Mouse (Mus musculus) neural tube, embryonic 14.5 days (tissue): ENCODE results near the gene Tmem72. TPM values are rescaled to one million over a fixed set of nuclear protein-coding genes. Genes with fewer than 3 reads are reported as not detected.

ENCODE experiments used
- ATAC-seq: fragments of 200-750 bp; cut with Nextera tagmentation; 2 replicates; pipeline ENCODE4 v1.8.0; 2017; ENCODE audit warnings: low read depth, mild to moderate bottlenecking, moderate TSS enrichment, moderate library complexity
- H3K27ac ChIP-seq: fragments of 300-500 bp; sonication (generic); 2 replicates; pipeline ENCODE4 v1.5.1; 2014; ENCODE audit warnings: low read depth, mild to moderate bottlenecking, control low read depth, low read length, moderate library complexity, mixed read lengths
- H3K27me3 ChIP-seq: fragments of 300-500 bp; sonication (generic); 2 replicates; pipeline ENCODE4 v1.6.1; 2014; ENCODE audit warnings: low read length; ENCODE audit not compliant: control insufficient read depth, insufficient read depth
- H3K36me3 ChIP-seq: fragments of 300-500 bp; sonication (generic); 2 replicates; pipeline ENCODE4 v1.6.1; 2014; ENCODE audit warnings: low read length, mixed read lengths; ENCODE audit not compliant: control insufficient read depth, insufficient read depth
- H3K4me1 ChIP-seq: fragments of 300-500 bp; sonication (generic); 2 replicates; pipeline ENCODE4 v1.6.1; 2014; ENCODE audit warnings: low read length; ENCODE audit not compliant: control insufficient read depth, insufficient read depth
- H3K4me2 ChIP-seq: fragments of 300-500 bp; sonication (generic); 2 replicates; pipeline ENCODE4 v1.6.1; 2014; ENCODE audit warnings: mild to moderate bottlenecking, low read depth, low read length, control low read depth
- H3K4me3 ChIP-seq: fragments of 300-500 bp; sonication (generic); 2 replicates; pipeline ENCODE4 v1.5.1; 2014; ENCODE audit warnings: low read depth, low read length, control low read depth, mixed read lengths
- H3K9ac ChIP-seq: fragments of 300-500 bp; sonication (generic); replicated peaks from 2 replicates; pipeline ENCODE4 v1.6.1; 2014; ENCODE audit warnings: low read depth, mild to moderate bottlenecking, control low read depth, low read length, mixed read lengths
- H3K9me3 ChIP-seq: fragments of 300-500 bp; sonication (generic); 2 replicates; pipeline ENCODE4 v1.6.1; 2016; ENCODE audit warnings: low read length; ENCODE audit not compliant: control insufficient read depth
- WGBS: fragments of 180-500 bp; shearing (Covaris S2); extraction: QIAGEN DNeasy Blood & Tissue Kit; methylation state at CpG from one replicate; pipeline ENCODE4 v1.1.7; 2014; 5-methylcytosine and 5-hydroxymethylcytosine counted together
- polyA plus RNA-seq: library from polyadenylated mRNA; unstranded; fragments of >200 nt; fragmentation: Nextera tagmentation; extraction: Ambion mirVana; gene quantifications from 2 replicates; pipeline ENCODE4 v1.2.1, GENCODE M21; 2014

The Tmem72 gene
- polyA plus RNA-seq, 1 experiment from 2014 or later: 0.09 TPM

DNA sequence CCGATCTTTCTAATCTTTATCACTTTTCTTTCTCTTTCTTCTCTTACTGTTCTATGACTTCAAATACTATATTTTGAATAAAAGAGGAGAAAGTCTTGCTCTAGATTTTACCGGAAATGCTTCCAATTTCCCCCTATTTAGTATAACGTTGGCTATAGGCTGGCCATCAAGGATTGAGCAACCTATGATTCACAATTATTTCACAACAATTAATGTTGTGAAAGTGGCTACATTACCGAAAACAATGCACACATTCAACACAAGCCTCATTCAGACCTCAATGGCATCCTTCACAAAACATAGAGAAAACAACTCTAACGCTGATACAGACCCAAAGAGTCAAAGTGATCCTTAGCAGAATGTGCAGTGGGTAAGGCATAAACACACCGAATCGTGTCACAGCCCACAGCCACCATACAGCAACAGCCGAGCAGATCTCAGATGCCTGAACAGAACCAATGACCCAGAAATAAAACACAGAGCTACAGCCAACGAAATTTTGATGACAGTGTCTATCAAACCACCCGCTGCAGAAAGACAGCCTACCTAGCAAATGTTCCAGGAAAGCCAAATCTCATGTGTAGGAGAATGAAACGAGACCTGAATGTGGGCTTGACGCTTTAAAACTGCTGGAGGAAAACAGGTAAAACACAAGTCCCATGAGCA, 50.5 kb downstream of the Tmem72 start:
- Histone ChIP-seq H3K27ac (no peak overlapping the region), H3K4me2 (no peak overlapping the region), H3K9ac (no peak overlapping the region), H3K4me3 (no peak overlapping the region), H3K27me3 (no peaks in the 10 kb centered on the region), H3K9me3 (no peaks in the 10 kb centered on the region), H3K36me3 (no peaks in the 10 kb centered on the region), H3K4me1 (peaks cover 13% of the 10 kb centered on the region; the same call in 1 of the 2 replicates)
- 67% methylated on average over 12 of the region's 12 CpGs for WGBS
- no peak for ATAC-seq

DNA sequence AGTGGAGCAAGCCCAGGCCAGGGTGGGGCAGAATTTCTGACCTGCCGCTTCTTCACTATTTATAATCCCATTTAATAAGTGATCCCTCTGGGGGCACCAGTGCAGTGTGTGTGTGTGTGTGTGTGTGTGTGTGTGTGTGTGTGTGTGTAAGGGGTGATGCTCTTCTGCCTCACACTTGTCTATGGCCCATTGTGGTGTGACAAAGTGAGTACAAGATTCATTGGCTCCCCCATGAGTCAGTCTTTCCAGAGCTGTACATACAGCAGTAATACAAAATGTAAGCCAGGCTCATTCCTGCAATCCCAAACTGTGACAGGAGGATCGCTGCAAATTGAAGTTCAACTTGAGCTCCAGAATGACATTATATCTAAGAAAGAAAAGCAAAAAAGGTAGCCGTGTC, 51.9 kb downstream of the Tmem72 start:
- H3K4me3 ChIP-seq: no peak overlapping the region
- H3K27ac ChIP-seq: no peak overlapping the region
- no peak overlapping the region for H3K9ac ChIP-seq
- 77% methylated on average over 3 of the region's 3 CpGs for WGBS
- no peak overlapping the region for H3K4me2 ChIP-seq
- 0 out of 2 replicates have a peak, but pooled peaks cover 3% of the 10 kb centered on the region for H3K4me1 ChIP-seq
- H3K36me3 ChIP-seq: no peaks in the 10 kb centered on the region
- no peaks in the 10 kb centered on the region for H3K9me3 ChIP-seq
- no peak for ATAC-seq
- H3K27me3 ChIP-seq: no peaks in the 10 kb centered on the region

DNA sequence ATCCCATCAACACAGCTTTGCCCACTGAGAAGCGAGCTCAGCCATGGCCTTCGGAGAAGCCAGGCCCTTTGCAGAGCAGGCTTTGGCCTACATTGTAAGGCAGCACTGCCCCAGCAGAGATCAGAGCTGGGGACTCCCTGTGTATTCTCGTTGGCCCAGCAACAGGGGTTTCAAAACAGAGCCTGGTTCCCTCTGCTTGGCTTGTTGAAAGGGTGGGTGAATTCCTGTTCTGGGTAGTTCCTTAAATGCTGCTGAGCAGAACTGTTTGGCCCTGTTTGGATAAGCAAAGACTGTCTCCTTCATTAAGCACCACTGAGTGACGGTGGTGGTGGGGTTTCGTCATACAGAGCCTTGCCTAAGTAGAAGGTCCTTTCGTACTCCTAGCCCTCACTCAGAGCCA, 52.7 kb downstream of the Tmem72 start:
- H3K9me3 ChIP-seq: no peaks in the 10 kb centered on the region
- no peaks in the 10 kb centered on the region for H3K36me3 ChIP-seq
- 84% methylated on average over 6 of the region's 6 CpGs for WGBS
- no peak overlapping the region for H3K27ac ChIP-seq
- no peak overlapping the region for H3K9ac ChIP-seq
- no peak for ATAC-seq
- no peak overlapping the region for H3K4me2 ChIP-seq
- no peak overlapping the region for H3K4me3 ChIP-seq
- 0 out of 2 replicates have a peak, but pooled peaks cover 1% of the 10 kb centered on the region for H3K4me1 ChIP-seq
- no peaks in the 10 kb centered on the region for H3K27me3 ChIP-seq

DNA sequence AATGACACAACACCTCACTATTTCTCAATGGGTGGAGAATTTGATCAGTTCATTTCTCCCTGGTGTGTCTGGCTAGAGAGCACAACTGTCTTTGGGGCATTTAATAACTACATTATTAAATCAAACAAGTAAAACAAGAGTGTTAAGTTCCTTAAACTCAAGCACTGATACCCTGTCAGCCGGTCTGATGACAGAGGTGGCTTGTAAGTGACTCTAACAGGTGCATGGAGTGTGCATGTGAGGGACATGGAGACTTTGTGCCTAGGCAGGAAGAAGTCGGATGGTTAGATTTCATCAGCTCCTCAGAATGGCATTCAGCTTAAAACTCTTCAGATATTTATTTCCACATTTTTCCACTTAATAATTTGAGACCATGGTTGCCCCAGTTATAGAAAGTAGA, 53.3 kb downstream of the Tmem72 start:
- 95% methylated on average over 2 of the region's 2 CpGs for WGBS
- H3K4me2 ChIP-seq: no peak overlapping the region
- no peak overlapping the region for H3K4me3 ChIP-seq
- no peaks in the 10 kb centered on the region for H3K27me3 ChIP-seq
- ATAC-seq: no peak
- no peak overlapping the region for H3K27ac ChIP-seq
- no peaks in the 10 kb centered on the region for H3K9me3 ChIP-seq
- H3K4me1 ChIP-seq: no peaks in the 10 kb centered on the region
- H3K9ac ChIP-seq: no peak overlapping the region
- no peaks in the 10 kb centered on the region for H3K36me3 ChIP-seq

DNA sequence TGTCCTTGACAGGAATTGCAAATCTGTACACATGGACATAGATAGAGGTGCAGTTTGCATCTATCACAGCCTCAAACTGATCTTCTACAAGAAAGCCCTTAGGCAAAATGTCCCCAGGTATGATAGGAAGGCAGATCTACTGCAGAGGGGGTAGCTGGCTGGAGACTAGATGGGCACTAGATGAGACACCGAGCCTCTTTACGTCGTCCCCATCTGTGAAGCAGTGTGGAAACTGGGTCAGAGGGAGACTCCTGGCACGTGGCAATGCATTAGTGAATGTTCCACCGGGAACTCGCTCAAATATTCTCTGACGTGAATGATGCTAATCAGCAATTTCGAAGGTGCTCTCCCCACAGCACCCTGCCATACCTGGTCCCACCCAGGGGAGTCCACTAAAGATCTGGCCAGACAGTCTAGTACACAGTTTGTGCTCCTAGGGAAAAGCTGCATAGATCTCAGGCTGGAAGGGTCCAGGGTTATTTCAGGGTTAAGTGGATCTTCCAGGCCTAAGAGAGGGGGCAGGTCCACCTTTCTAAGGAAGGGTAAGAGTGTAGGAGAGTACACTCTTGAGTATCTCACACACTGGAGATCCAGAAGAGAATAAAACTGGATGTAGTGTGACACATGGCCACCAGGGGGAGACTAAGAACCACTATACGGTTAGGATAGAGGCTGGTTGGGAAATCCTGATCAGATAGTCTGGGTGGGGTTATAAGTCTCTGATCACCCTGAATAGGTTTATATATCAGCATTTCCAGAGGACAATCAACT, 62.8 kb downstream of the Tmem72 start:
- 65% methylated on average over 9 of the region's 9 CpGs for WGBS
- H3K4me1 ChIP-seq: no peaks in the 10 kb centered on the region
- H3K27me3 ChIP-seq: no peaks in the 10 kb centered on the region
- no peak overlapping the region for H3K9ac ChIP-seq
- no peak overlapping the region for H3K4me3 ChIP-seq
- H3K36me3 ChIP-seq: no peaks in the 10 kb centered on the region
- H3K27ac ChIP-seq: no peak overlapping the region
- H3K9me3 ChIP-seq: no peaks in the 10 kb centered on the region
- peak; percentile 88 for ATAC-seq
- H3K4me2 ChIP-seq: no peak overlapping the region

DNA sequence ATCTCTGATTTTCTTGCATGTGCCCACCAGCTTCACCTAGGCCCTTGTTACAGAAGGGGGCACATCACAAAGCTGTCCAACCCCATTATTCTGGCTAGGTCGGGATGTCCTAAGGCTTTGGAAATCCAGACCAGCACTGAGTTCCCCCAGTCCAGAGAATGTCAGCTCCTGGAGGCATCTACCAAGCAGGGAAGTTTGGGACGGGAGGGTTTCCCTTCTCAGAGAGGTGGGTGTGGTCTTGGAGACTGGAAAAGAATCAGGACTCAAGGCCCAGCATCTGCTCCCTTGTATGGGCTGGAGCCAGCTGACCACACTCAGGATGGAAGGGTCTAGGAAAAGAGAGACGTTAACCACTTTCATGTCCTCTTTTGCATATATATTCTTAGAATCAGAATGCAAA, 63.5 kb downstream of the Tmem72 start:
- Histone ChIP-seq H3K9ac (no peak overlapping the region), H3K9me3 (no peaks in the 10 kb centered on the region), H3K4me3 (no peak overlapping the region), H3K27ac (no peak overlapping the region), H3K4me2 (no peak overlapping the region), H3K4me1 (no peaks in the 10 kb centered on the region), H3K36me3 (no peaks in the 10 kb centered on the region), H3K27me3 (no peaks in the 10 kb centered on the region)
- 73% methylated on average over 3 of the region's 3 CpGs for WGBS
- ATAC-seq: no peak

DNA sequence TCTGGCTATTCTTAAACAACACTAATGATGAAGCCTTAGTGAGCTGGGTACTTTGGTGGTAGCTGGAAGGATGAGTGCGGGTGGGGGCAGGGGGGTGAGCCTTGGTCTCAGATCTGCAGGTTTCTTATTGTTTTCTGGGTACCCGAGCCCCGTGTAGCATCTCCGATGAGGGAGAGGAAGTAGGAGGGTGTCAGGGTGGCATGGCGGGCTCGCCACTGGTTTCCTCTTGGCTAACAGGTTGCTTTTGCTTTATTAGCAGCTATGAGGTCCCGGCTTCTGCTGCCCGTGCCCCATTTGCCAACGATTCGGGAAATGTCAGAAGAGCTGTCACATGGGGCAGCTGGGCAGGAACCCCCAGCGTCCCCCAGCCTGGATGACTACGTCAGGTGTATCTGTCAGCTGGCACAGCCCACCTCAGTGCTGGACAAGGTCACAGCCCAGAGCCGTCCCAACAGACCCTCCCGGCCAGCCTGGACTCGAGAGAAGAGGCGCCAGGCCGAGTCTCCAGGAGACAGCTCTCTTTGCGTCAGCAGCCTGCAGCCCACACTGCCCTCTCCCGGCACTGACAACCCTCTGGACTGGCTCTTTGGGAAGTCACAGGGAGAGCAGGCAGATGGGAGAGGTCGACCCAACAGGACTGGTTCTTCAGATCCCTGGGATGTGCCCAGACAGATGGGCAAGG, 65.1 kb downstream of the Tmem72 start:
- Histone ChIP-seq H3K4me3 (no peak overlapping the region), H3K27me3 (no peaks in the 10 kb centered on the region), H3K9me3 (no peaks in the 10 kb centered on the region), H3K4me1 (no peaks in the 10 kb centered on the region), H3K27ac (no peak overlapping the region), H3K4me2 (no peak overlapping the region), H3K9ac (no peak overlapping the region), H3K36me3 (no peaks in the 10 kb centered on the region)
- 80% methylated on average over 20 of the region's 20 CpGs for WGBS
- no peak for ATAC-seq

DNA sequence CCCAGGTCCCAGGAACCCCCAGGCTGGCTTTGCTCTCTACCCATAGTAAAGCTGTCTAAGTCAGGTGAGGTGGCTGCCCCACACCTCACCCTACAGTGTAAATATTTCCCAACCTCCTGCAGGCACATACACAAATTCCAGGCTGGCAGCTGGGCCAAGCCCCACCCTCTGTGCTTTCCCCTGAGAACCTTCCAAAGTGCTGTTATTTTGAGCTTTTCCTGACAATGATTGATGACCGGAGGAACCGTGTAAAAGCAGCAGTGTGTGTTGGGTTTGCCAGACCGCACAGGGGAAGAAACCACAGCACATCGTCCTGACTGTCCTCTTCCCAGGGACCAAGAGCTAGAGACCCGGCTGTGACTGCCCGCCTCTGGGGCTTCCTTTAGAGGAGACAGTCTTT, 66.3 kb downstream of the Tmem72 start, which contains the start of gene Depp1:
TSS of gene Depp1 (plus strand) at position 204 of the 400 bp plus-strand sequence.
- Histone ChIP-seq H3K27ac (no peak within 1 kb of the TSS), H3K9me3 (no peaks in the 10 kb centered on the region), H3K9ac (no peak within 1 kb of the TSS), H3K4me3 (no peak within 1 kb of the TSS), H3K27me3 (no peaks in the 10 kb centered on the region), H3K36me3 (no peaks in the 10 kb centered on the region), H3K4me2 (no peak within 1 kb of the TSS), H3K4me1 (no peaks in the 10 kb centered on the region)
- ATAC-seq: no peak
- WGBS: 35% methylated on average over 6 of the region's 6 CpGs

DNA sequence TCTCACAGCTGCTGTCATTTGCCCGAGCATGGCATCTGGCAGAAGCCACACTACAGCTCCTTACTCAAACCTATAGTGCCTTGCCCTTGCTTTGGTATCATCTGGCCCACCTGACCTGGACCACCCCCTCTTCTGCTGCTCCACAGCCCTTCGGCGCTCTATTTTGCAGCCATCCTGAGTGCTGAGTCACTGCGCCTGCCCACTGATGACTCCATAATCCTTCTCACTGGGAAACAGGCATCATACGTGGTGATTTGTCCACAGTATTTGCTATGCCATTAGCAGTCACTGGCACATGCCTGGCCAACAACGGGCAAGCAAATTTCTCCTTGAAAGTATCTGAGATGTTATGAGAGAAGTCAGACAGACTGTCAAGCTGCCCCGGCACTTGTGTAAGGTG, 66.9 kb downstream of the Tmem72 start:
- no peak overlapping the region for H3K4me2 ChIP-seq
- no peak overlapping the region for H3K27ac ChIP-seq
- ATAC-seq: no peak
- no peaks in the 10 kb centered on the region for H3K27me3 ChIP-seq
- H3K9me3 ChIP-seq: no peaks in the 10 kb centered on the region
- H3K4me3 ChIP-seq: no peak overlapping the region
- no peaks in the 10 kb centered on the region for H3K36me3 ChIP-seq
- H3K4me1 ChIP-seq: no peaks in the 10 kb centered on the region
- 93% methylated on average over 7 of the region's 7 CpGs for WGBS
- no peak overlapping the region for H3K9ac ChIP-seq
